Mouse (Mus musculus) stomach, postnatal 0 days (tissue): Measurements from ENCODE around the gene Cct5.

Source experiments
- CTCF ChIP-seq: IDR thresholded peaks from 2 replicates; pipeline ENCODE4 v1.5.1; 2016; ENCODE audit warnings: antibody characterized with exemption, low read depth, mild to moderate bottlenecking, moderate library complexity
- EP300 ChIP-seq: optimal IDR thresholded peaks from 2 replicates; pipeline ENCODE3; 2016; ENCODE audit warnings: antibody characterized with exemption

GRCm38 (mm10) chr15:31587789-31588188 is 13.8 kb downstream of the Cct5 start:
- TF ChIP-seq EP300: no peak
- TF ChIP-seq CTCF: no peak
